Mouse (Mus musculus): ENCODE measurements around the gene Slc22a17.
"Not testable (repeated sequence)": the region's sequence is repeated elsewhere in the genome, so short reads cannot be mapped to it uniquely, and the experiment has no call there.

GRCm38 (mm10) chr14:54959853-54960613 lies 47.1 kb upstream of the Slc22a17 start:
- not testable (repeated sequence) for TF ChIP-seq CTCF (IDR thresholded peaks at IDR 0.05; ENCODE audit: low read depth, low read length); POLR2A (IDR thresholded peaks at IDR 0.05; ENCODE audit: insufficient read depth, low read length); EP300 (IDR thresholded peaks at IDR 0.05; ENCODE audit: insufficient read depth, low read depth, low read length)

Measured in ES-Bruce4 (cell line).